Mouse (Mus musculus): ENCODE results near the gene Ppil3. TPM values are rescaled to one million over a fixed set of nuclear protein-coding genes. Genes with fewer than 3 reads are reported as not detected.

Gene Ppil3
- polyA plus RNA-seq (2015; fragmentation: Nextera tagmentation; extraction: Ambion mirVana) = 54.7 and 55.1 TPM in 2 replicates

GRCm38 (mm10) chr1:58445143-58445722, at the start of gene Ppil3, which contains the start of gene Nif3l1:
Gene Ppil3, minus strand, starts transcription at chr1:58445486.
Gene Nif3l1, plus strand, starts transcription at chr1:58445151.

GRCm38 (mm10) chr1:58423371-58424248, 21.7 kb downstream of the Ppil3 start, which contains the start of gene Clk1:
Gene Clk1, minus strand, starts transcription at chr1:58424066.

GRCm38 (mm10) chr1:58392652-58393283, 52.5 kb downstream of the Ppil3 start, which contains the start of gene Bzw1:
Gene Bzw1, plus strand, starts transcription at chr1:58392898.

Other genes starting within 250 kb of the Ppil3 start
- gene Aox4, start 235.1 kb downstream of the Ppil3 start, polyA plus RNA-seq (2015; fragmentation: Nextera tagmentation; extraction: Ambion mirVana) = 0.35 and 0.87 TPM in 2 replicates
- gene Aox2, start 167.2 kb downstream of the Ppil3 start, polyA plus RNA-seq (2015; fragmentation: Nextera tagmentation; extraction: Ambion mirVana) = 0.05 TPM in 1 of 2 replicates, not detected in the other
- 282 and 334 TPM in 2 replicates for gene Bzw1, start 52.6 kb downstream of the Ppil3 start, polyA plus RNA-seq (2015; fragmentation: Nextera tagmentation; extraction: Ambion mirVana)
- 103 and 115 TPM in 2 replicates for gene Clk1, start 21.4 kb downstream of the Ppil3 start, polyA plus RNA-seq (2015; fragmentation: Nextera tagmentation; extraction: Ambion mirVana)
- gene Nif3l1, start 335 bp downstream of the Ppil3 start, polyA plus RNA-seq (2015; fragmentation: Nextera tagmentation; extraction: Ambion mirVana) = 34.8 and 35.2 TPM in 2 replicates
- 19.4 and 20.8 TPM in 2 replicates for gene Orc2, start 59.6 kb upstream of the Ppil3 start, polyA plus RNA-seq (2015; fragmentation: Nextera tagmentation; extraction: Ambion mirVana)
- gene Fam126b, start 140.8 kb upstream of the Ppil3 start, polyA plus RNA-seq (2015; fragmentation: Nextera tagmentation; extraction: Ambion mirVana) = 11.3 and 13.3 TPM in 2 replicates
- 245 and 262 TPM in 2 replicates for gene Ndufb3, start 140.9 kb upstream of the Ppil3 start, polyA plus RNA-seq (2015; fragmentation: Nextera tagmentation; extraction: Ambion mirVana)

Data from neural tube, postnatal 0 days (tissue).